Mouse (Mus musculus): ENCODE measurements around the gene Rtl5. TPM values are rescaled to one million over a fixed set of nuclear protein-coding genes. Genes with fewer than 3 reads are reported as not detected.

Gene Rtl5
- total and polyA plus RNA-seq, 2 experiments: 0.74 to 0.97 TPM

GRCm38 (mm10) chrX:102033566-102033965 lies 37.5 kb downstream of the Rtl5 start:
- no peak for DNase-seq (ENCODE audit: extremely low read depth, low read depth, low spot score)
- H3K79me2 ChIP-seq (ENCODE audit: control insufficient read depth, insufficient read depth, low read length): no peaks in the 10 kb centered on the region
- no peaks in the 10 kb centered on the region for H3K27me3 ChIP-seq (ENCODE audit: control insufficient read depth, insufficient read depth, low read length)
- TF ChIP-seq POLR2A (IDR thresholded peaks at IDR 0.05; ENCODE audit: extremely low read depth, insufficient read depth, low read length) (no peak), CTCF (IDR thresholded peaks at IDR 0.05; ENCODE audit: low read depth, low read length) (no peak)
- H3K27ac ChIP-seq (replicated peaks; ENCODE audit: insufficient read depth, low read depth, low read length): no peak overlapping the region
- no peaks in the 10 kb centered on the region; the same call in 1 of the 2 replicates for H3K4me1 ChIP-seq (ENCODE audit: control insufficient read depth, insufficient read depth, low read length)
- H3K36me3 ChIP-seq (ENCODE audit: control insufficient read depth, insufficient read depth, low read length): no peaks in the 10 kb centered on the region
- H3K4me3 ChIP-seq (ENCODE audit: insufficient read depth, low read depth, low read length): no peak overlapping the region
- no peak overlapping the region for H3K9ac ChIP-seq (ENCODE audit: low read depth, low read length)
- WGBS: 86% methylated on average over 1 of the region's 2 CpGs

DNA sequence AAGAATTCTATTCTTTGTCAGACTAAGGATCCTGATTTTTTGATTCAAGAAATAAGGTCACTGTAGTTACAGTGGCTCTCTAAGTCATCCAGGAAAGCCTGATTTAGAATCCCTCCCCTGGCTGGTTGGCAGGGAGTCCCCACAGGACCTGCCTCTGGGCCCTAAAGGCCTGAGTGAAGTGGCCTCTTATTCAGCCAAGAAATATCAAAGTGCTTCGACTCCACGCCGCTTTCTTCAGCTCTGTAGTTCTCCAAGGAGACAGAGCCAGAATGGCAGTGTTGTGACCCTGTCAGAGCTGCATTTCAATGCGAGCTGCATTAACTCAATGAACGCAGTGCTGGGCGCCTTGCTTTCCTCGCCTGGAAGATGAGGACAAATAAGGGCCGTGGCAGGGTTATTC lies 38.7 kb downstream of the Rtl5 start:
- no peak for DNase-seq (ENCODE audit: extremely low read depth, low read depth, low spot score)
- Histone ChIP-seq H3K27ac (replicated peaks; ENCODE audit: insufficient read depth, low read depth, low read length) (no peak overlapping the region), H3K79me2 (ENCODE audit: control insufficient read depth, insufficient read depth, low read length) (no peaks in the 10 kb centered on the region), H3K36me3 (ENCODE audit: control insufficient read depth, insufficient read depth, low read length) (no peaks in the 10 kb centered on the region), H3K9ac (ENCODE audit: low read depth, low read length) (no peak overlapping the region), H3K27me3 (ENCODE audit: control insufficient read depth, insufficient read depth, low read length) (no peaks in the 10 kb centered on the region), H3K4me1 (ENCODE audit: control insufficient read depth, insufficient read depth, low read length) (no peaks in the 10 kb centered on the region; the same call in 1 of the 2 replicates), H3K4me3 (ENCODE audit: insufficient read depth, low read depth, low read length) (no peak overlapping the region)
- 84% methylated on average over 8 of the region's 8 CpGs for WGBS
- TF ChIP-seq CTCF (IDR thresholded peaks at IDR 0.05; ENCODE audit: low read depth, low read length): no peak
- TF ChIP-seq POLR2A (IDR thresholded peaks at IDR 0.05; ENCODE audit: extremely low read depth, insufficient read depth, low read length): no peak

DNA sequence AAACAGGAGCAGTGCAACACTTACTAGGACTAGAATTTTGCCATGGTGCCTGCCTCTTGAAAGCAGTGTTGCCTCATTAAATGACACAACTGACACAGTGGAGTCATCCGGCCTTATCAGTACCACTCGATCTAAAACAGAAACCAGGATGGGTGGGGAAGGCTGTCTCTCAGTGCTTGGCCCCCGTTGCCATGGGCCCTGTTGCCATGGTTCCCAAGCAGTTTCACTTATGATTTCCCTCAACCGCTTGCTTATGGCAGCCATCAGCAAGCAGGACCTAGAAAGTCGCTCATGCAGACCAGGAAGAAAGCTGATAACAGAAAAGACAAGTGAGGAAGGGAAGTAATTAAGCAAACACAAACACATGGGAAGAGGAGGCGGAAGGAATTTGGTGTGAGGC lies 39.3 kb downstream of the Rtl5 start:
- no peaks in the 10 kb centered on the region for H3K79me2 ChIP-seq (ENCODE audit: control insufficient read depth, insufficient read depth, low read length)
- peak; percentile 14 for DNase-seq (ENCODE audit: extremely low read depth, low read depth, low spot score)
- no peaks in the 10 kb centered on the region for H3K36me3 ChIP-seq (ENCODE audit: control insufficient read depth, insufficient read depth, low read length)
- no peak overlapping the region for H3K27ac ChIP-seq (replicated peaks; ENCODE audit: insufficient read depth, low read depth, low read length)
- TF ChIP-seq CTCF (IDR thresholded peaks at IDR 0.05; ENCODE audit: low read depth, low read length) (no peak), POLR2A (IDR thresholded peaks at IDR 0.05; ENCODE audit: extremely low read depth, insufficient read depth, low read length) (no peak)
- H3K4me3 ChIP-seq (ENCODE audit: insufficient read depth, low read depth, low read length): no peak overlapping the region
- H3K4me1 ChIP-seq (ENCODE audit: control insufficient read depth, insufficient read depth, low read length): no peaks in the 10 kb centered on the region; the same call in 1 of the 2 replicates
- whole genome bisulfite sequencing: 52% methylated on average over 6 of the region's 6 CpGs
- H3K9ac ChIP-seq (ENCODE audit: low read depth, low read length): no peak overlapping the region
- H3K27me3 ChIP-seq (ENCODE audit: control insufficient read depth, insufficient read depth, low read length): no peaks in the 10 kb centered on the region

DNA sequence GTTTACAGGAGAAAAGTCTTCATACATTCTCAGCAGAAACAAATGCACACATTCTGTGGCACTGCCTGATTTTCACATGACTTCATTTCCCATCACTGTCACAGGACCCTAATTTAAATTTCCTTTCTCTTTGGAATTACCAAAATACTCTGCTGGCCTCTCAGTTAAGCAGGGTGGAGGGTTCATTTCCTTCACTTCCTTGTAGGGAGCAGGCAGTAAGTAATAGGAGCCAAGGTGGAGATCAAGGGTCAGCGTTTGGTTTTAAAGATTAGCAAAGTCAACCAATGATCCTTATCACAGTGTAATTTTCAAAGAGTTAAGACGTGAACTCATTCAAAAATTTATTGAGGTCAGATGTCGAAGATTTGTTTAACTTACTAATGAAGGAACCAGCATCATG lies 46.1 kb downstream of the Rtl5 start:
- 60% methylated on average over 3 of the region's 3 CpGs for WGBS

GRCm38 (mm10) chrX:102019471-102020240 lies 51.4 kb downstream of the Rtl5 start:
- H3K27ac ChIP-seq (replicated peaks; ENCODE audit: insufficient read depth, low read depth, low read length): no peak overlapping the region
- no peak for DNase-seq (ENCODE audit: extremely low read depth, low read depth, low spot score)
- no peak for TF ChIP-seq POLR2A (IDR thresholded peaks at IDR 0.05; ENCODE audit: extremely low read depth, insufficient read depth, low read length)
- TF ChIP-seq CTCF (IDR thresholded peaks at IDR 0.05; ENCODE audit: low read depth, low read length): no peak
- WGBS: 82% methylated on average over 7 of the region's 7 CpGs
- no peak overlapping the region for H3K4me3 ChIP-seq (ENCODE audit: insufficient read depth, low read depth, low read length)
- H3K79me2 ChIP-seq (ENCODE audit: control insufficient read depth, insufficient read depth, low read length): no peaks in the 10 kb centered on the region
- no peak overlapping the region for H3K9ac ChIP-seq (ENCODE audit: low read depth, low read length)
- H3K36me3 ChIP-seq (ENCODE audit: control insufficient read depth, insufficient read depth, low read length): no peaks in the 10 kb centered on the region
- no peaks in the 10 kb centered on the region for H3K27me3 ChIP-seq (ENCODE audit: control insufficient read depth, insufficient read depth, low read length)
- no peaks in the 10 kb centered on the region for H3K4me1 ChIP-seq (ENCODE audit: control insufficient read depth, insufficient read depth, low read length)

More for the DNA sequence above, 46.1 kb downstream of the Rtl5 start:
- Histone ChIP-seq H3K36me3 (ENCODE audit: control insufficient read depth, insufficient read depth, low read length) (no peaks in the 10 kb centered on the region), H3K4me3 (ENCODE audit: insufficient read depth, low read depth, low read length) (no peak overlapping the region), H3K27me3 (ENCODE audit: control insufficient read depth, insufficient read depth, low read length) (no peaks in the 10 kb centered on the region), H3K27ac (replicated peaks; ENCODE audit: insufficient read depth, low read depth, low read length) (no peak overlapping the region), H3K4me1 (ENCODE audit: control insufficient read depth, insufficient read depth, low read length) (no peaks in the 10 kb centered on the region), H3K9ac (ENCODE audit: low read depth, low read length) (no peak overlapping the region), H3K79me2 (ENCODE audit: control insufficient read depth, insufficient read depth, low read length) (no peaks in the 10 kb centered on the region)
- TF ChIP-seq POLR2A (IDR thresholded peaks at IDR 0.05; ENCODE audit: extremely low read depth, insufficient read depth, low read length): no peak
- TF ChIP-seq CTCF (IDR thresholded peaks at IDR 0.05; ENCODE audit: low read depth, low read length): no peak
- DNase-seq (ENCODE audit: extremely low read depth, low read depth, low spot score): no peak

DNA sequence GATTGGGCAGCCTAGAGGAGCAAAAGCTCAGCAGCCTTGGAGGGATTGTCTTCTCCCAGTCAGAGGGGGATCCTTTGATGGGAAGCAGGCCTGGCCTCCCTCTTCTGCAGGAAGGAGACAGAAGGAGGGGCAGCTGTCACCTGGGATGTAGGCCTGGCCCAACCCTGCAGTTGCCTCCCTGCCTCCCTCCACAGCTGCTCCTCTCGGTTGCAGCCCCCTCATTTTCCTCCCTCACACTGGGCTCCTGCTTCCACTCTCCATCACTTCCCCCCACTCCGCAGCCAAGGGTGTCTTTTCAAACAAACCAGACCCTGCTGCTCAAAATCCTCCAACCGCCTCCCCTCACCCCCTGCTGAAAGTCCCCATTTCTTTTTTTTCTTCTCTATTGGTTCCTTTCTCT lies 52.2 kb downstream of the Rtl5 start:
- H3K9ac ChIP-seq (ENCODE audit: low read depth, low read length): no peak overlapping the region
- TF ChIP-seq CTCF (IDR thresholded peaks at IDR 0.05; ENCODE audit: low read depth, low read length) (no peak), POLR2A (IDR thresholded peaks at IDR 0.05; ENCODE audit: extremely low read depth, insufficient read depth, low read length) (no peak)
- no peak overlapping the region for H3K27ac ChIP-seq (replicated peaks; ENCODE audit: insufficient read depth, low read depth, low read length)
- H3K36me3 ChIP-seq (ENCODE audit: control insufficient read depth, insufficient read depth, low read length): no peaks in the 10 kb centered on the region
- no peak for DNase-seq (ENCODE audit: extremely low read depth, low read depth, low spot score)
- H3K27me3 ChIP-seq (ENCODE audit: control insufficient read depth, insufficient read depth, low read length): no peaks in the 10 kb centered on the region
- 81% methylated on average over 3 of the region's 3 CpGs for WGBS
- H3K4me1 ChIP-seq (ENCODE audit: control insufficient read depth, insufficient read depth, low read length): no peaks in the 10 kb centered on the region
- no peaks in the 10 kb centered on the region for H3K79me2 ChIP-seq (ENCODE audit: control insufficient read depth, insufficient read depth, low read length)
- peak overlapping the region; percentile 30; the same call in 1 of the 2 replicates for H3K4me3 ChIP-seq (ENCODE audit: insufficient read depth, low read depth, low read length)
